Mouse (Mus musculus): ENCODE data around the gene Ccdc7a. TPM values are rescaled to one million over a fixed set of nuclear protein-coding genes. Genes with fewer than 3 reads are reported as not detected.

The Ccdc7a gene
- not detected in 2 replicates for polyA plus RNA-seq (2021; fragmentation: Nextera tagmentation)
- long read RNA-seq, experiment 1: 0 reads
- long read RNA-seq, experiment 2: 0 reads

GRCm38 (mm10) chr8:129065417-129065816, at the start of gene Ccdc7a:
Gene Ccdc7a, minus strand, starts transcription at chr8:129065517.

GRCm38 (mm10) chr8:129066834-129067233, 1.5 kb upstream of the Ccdc7a start, which contains the start of gene Ccdc7b:
Gene Ccdc7b, plus strand, starts transcription at chr8:129067134.

GRCm38 (mm10) chr8:128798594-128798993, 266.7 kb downstream of the Ccdc7a start, which contains the start of gene Gm3952:
Gene Gm3952, minus strand, starts transcription at chr8:128798694.

GRCm38 (mm10) chr8:128685507-128686428, 379.5 kb downstream of the Ccdc7a start, which contains the start of gene Itgb1:
Gene Itgb1, plus strand, starts transcription at chr8:128685654.

Other genes with a start within 250 kb of the Ccdc7a start
- gene Ccdc7b, start 1.6 kb upstream of the Ccdc7a start, polyA plus RNA-seq (2021; fragmentation: Nextera tagmentation): not detected in 2 replicates
- gene Gm10999, start 66.1 kb upstream of the Ccdc7a start, polyA plus RNA-seq (2021; fragmentation: Nextera tagmentation): not detected in 2 replicates
- 18.9 and 19.5 TPM in 2 replicates for gene 2610044O15Rik8, start 168.9 kb upstream of the Ccdc7a start, polyA plus RNA-seq (2021; fragmentation: Nextera tagmentation)